Mouse (Mus musculus) intestine, postnatal 0 days (tissue): ENCODE data around the gene Trim71. TPM values are rescaled to one million over a fixed set of nuclear protein-coding genes. Genes with fewer than 3 reads are reported as not detected.
A peak's percentile ranks its signal among the peaks of the same experiment; 100 is the strongest.

Experiments used
- ATAC-seq: fragments of 200-750 bp; cut with Nextera tagmentation; 2 replicates; pipeline ENCODE4 v1.8.0; 2017; ENCODE audit warnings: mild to moderate bottlenecking, moderate TSS enrichment, moderate library complexity
- H3K27ac ChIP-seq: fragments of 300-500 bp; sonication (generic); 2 replicates; pipeline ENCODE4 v1.5.1; 2014; ENCODE audit warnings: mild to moderate bottlenecking, low read depth, low read length, moderate library complexity
- H3K27me3 ChIP-seq: fragments of 300-500 bp; sonication (generic); replicated peaks from 2 replicates; pipeline ENCODE4 v1.6.1; 2014; ENCODE audit warnings: low read length, mixed read lengths; ENCODE audit not compliant: control insufficient read depth, insufficient read depth
- H3K36me3 ChIP-seq: fragments of 300-500 bp; sonication (generic); 2 replicates; pipeline ENCODE4 v1.6.1; 2014; ENCODE audit warnings: mild to moderate bottlenecking, moderate library complexity; ENCODE audit not compliant: control insufficient read depth, insufficient read depth
- H3K4me1 ChIP-seq: fragments of 300-500 bp; sonication (generic); replicated peaks from 2 replicates; pipeline ENCODE4 v1.6.1; 2014; ENCODE audit warnings: antibody characterized with exemption, low read length, mixed read lengths; ENCODE audit not compliant: control insufficient read depth, insufficient read depth
- H3K4me2 ChIP-seq: fragments of 300-500 bp; sonication (generic); replicated peaks from 2 replicates; pipeline ENCODE4 v1.6.1; 2014; ENCODE audit warnings: low read depth, mild to moderate bottlenecking, moderate library complexity
- H3K4me3 ChIP-seq: fragments of 300-500 bp; sonication (generic); 2 replicates; pipeline ENCODE4 v1.5.1; 2014; ENCODE audit warnings: low read depth, low read length
- H3K9ac ChIP-seq: fragments of 300-500 bp; sonication (generic); 2 replicates; pipeline ENCODE4 v1.6.1; 2014; ENCODE audit warnings: mild to moderate bottlenecking, low read depth, low read length
- H3K9me3 ChIP-seq: fragments of 300-500 bp; sonication (generic); 2 replicates; pipeline ENCODE4 v1.6.1; 2016; ENCODE audit warnings: mixed run types; ENCODE audit not compliant: control insufficient read depth
- CTCF ChIP-seq: sonication (generic); IDR thresholded peaks from 2 replicates; pipeline ENCODE4 v1.5.1; 2016; ENCODE audit warnings: low read depth, mild to moderate bottlenecking, control low read depth, antibody characterized with exemption, moderate library complexity
- WGBS: fragments of 180-500 bp; shearing (Covaris S2); extraction: QIAGEN DNeasy Blood & Tissue Kit; methylation state at CpG from one replicate; pipeline ENCODE4 v1.1.7; 2014; 5-methylcytosine and 5-hydroxymethylcytosine counted together
- polyA plus RNA-seq: library from polyadenylated mRNA; unstranded; fragments of >200 nt; fragmentation: Nextera tagmentation; extraction: Ambion mirVana; gene quantifications from 2 replicates; pipeline ENCODE4 v1.2.1, GENCODE M21; 2015

The Trim71 gene
- polyA plus RNA-seq, 1 experiment from 2014 or later, result 1.5 TPM

DNA sequence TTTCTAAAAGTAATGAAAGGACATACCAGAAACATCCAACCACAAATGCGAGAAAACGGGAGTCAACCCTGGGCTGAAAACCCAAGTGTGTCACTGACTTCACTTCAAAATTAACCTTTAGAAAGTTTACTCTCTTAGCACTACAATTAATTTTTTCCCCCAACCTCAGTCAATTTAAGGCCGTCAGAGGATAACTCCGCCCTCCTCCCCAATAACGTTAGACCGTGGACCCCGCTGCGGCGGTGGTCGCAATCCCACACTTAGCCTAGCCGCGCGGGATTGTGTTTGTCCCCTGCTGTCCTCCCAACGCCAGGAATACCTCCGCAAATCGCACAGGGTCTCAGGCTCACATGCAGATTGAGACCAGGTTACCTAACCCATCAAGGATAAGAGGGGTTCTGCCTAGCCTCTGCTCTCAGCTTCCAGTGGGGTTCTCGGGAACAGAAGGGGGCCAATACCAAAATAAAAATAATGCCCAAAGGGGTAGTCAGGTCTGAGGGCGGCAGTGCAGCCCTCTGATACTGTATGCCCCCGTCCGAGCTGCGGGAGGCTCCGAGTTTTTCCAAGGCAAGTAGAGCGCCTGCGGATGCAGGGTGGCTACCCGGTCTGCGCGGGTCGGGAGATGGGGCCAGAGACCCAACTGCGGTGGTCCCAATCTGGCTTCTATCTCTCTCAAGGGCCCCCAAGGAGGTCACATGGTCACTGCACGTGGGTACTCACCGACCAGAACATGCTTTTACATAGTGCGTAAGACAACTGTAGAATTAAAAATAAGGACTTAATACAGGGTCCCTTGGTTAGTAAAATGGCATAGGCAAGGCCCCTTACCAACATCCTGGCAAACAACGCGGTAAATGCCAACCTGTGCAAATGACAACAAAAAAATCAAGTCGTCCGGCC is 3.1 kb downstream of the Trim71 start:
- Histone ChIP-seq H3K27me3 (peaks cover 21% of the 10 kb centered on the region), H3K9me3 (no peaks in the 10 kb centered on the region), H3K4me1 (no peaks in the 10 kb centered on the region; the same call in 1 of the 2 replicates), H3K4me3 (peak overlapping the region; percentile 68), H3K27ac (no peak overlapping the region), H3K9ac (0 out of 2 replicates have a peak overlapping the region, but pooled peaks have one; percentile 31), H3K4me2 (peak overlapping the region; percentile 92), H3K36me3 (no peaks in the 10 kb centered on the region)
- whole genome bisulfite sequencing, result 3% methylated on average over 36 of the region's 36 CpGs
- no peak for TF ChIP-seq CTCF
- ATAC-seq, result no peak

DNA sequence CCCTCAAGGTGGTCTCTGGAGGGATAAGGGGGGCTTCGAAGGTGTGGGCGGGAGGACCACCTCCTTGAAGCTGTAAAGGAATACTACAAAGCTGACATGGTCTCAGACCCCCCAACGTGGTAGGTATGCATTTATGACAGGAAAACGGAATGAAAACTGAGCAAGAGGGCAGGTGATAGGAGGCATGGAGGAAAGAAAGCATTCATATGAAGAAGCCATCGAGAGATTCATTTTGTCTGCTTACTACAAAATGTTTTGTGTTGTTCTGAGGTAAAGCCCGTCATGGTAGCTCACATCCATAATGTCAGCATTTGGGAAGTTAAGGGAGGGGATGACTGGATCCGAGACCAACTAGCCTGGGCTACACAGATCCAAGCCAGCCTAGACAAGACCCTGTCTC is 4.0 kb downstream of the Trim71 start:
- no peaks in the 10 kb centered on the region for H3K36me3 ChIP-seq
- H3K4me2 ChIP-seq, result peak overlapping the region; percentile 92
- no peaks in the 10 kb centered on the region; the same call in none of the 2 replicates for H3K4me1 ChIP-seq
- no peak for TF ChIP-seq CTCF
- peaks cover 21% of the 10 kb centered on the region for H3K27me3 ChIP-seq
- H3K4me3 ChIP-seq, result peak overlapping the region; percentile 68
- H3K9me3 ChIP-seq, result no peaks in the 10 kb centered on the region
- ATAC-seq, result no peak
- no peak overlapping the region for H3K27ac ChIP-seq
- no peak overlapping the region for H3K9ac ChIP-seq
- 14% methylated on average over 7 of the region's 7 CpGs for WGBS

DNA sequence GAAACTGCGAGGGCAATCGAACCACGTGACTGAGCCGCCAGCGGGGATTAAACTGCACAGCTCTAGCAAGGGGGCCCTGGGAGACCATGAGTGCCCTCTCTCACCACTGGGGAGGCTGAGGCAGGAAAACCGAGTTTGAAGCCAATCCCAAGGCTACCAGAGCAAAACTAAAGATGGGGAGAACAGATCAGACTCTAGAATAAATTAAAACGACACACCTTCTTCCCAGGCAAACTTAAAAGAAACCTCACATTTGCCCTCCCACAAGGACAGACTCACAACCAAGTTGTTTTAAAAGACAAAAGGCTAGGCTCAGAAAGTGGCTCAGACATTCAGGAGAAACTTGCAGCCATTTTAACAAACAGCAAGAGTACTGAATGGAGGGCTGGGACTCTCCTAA is 7.1 kb downstream of the Trim71 start:
- H3K9me3 ChIP-seq, result no peaks in the 10 kb centered on the region
- no peak overlapping the region for H3K9ac ChIP-seq
- H3K4me2 ChIP-seq, result peak overlapping the region; percentile 56
- no peaks in the 10 kb centered on the region; the same call in none of the 2 replicates for H3K4me1 ChIP-seq
- H3K27me3 ChIP-seq, result peaks cover 10% of the 10 kb centered on the region
- no peak overlapping the region for H3K4me3 ChIP-seq
- no peaks in the 10 kb centered on the region for H3K36me3 ChIP-seq
- no peak for ATAC-seq
- no peak overlapping the region for H3K27ac ChIP-seq
- no peak for TF ChIP-seq CTCF
- WGBS, result 13% methylated on average over 7 of the region's 7 CpGs

DNA sequence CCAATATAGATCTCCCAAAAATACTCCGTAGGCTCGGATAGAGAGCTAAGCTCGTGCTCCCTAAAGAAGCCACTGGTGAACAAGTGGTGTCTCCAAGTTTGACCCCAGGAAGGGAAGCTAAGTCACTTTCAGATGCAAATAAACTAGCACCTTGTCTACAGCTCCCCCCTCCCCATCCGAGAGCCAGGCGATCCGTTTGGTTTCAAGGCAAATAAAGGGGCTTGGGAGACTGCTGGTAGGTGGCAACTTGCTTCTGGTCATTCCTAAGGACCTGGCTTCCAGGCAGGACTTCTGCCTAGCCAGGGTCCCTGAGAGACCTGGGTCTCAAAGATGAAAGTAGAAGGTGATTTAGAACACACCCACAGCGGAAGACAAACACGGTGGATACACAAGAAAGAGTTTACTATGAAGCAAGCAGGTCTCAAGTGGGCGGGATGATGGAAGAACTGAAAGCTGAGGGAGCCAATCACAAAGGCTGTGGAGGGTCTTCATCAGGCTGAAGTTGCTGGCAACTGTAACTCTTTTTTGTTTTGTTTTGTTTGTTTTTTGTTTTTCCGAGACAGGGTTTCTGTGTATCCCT is 7.8 kb downstream of the Trim71 start:
- H3K4me1 ChIP-seq, result no peaks in the 10 kb centered on the region; the same call in none of the 2 replicates
- no peaks in the 10 kb centered on the region for H3K9me3 ChIP-seq
- WGBS, result 36% methylated on average over 10 of the region's 10 CpGs
- peak overlapping the region; percentile 56 for H3K4me2 ChIP-seq
- no peaks in the 10 kb centered on the region for H3K36me3 ChIP-seq
- H3K27me3 ChIP-seq, result peaks cover 8% of the 10 kb centered on the region; the same call in 1 of the 2 replicates
- no peak for TF ChIP-seq CTCF
- H3K4me3 ChIP-seq, result peak overlapping the region; percentile 9; the same call in 1 of the 2 replicates
- no peak overlapping the region for H3K27ac ChIP-seq
- H3K9ac ChIP-seq, result no peak overlapping the region
- ATAC-seq, result no peak

DNA sequence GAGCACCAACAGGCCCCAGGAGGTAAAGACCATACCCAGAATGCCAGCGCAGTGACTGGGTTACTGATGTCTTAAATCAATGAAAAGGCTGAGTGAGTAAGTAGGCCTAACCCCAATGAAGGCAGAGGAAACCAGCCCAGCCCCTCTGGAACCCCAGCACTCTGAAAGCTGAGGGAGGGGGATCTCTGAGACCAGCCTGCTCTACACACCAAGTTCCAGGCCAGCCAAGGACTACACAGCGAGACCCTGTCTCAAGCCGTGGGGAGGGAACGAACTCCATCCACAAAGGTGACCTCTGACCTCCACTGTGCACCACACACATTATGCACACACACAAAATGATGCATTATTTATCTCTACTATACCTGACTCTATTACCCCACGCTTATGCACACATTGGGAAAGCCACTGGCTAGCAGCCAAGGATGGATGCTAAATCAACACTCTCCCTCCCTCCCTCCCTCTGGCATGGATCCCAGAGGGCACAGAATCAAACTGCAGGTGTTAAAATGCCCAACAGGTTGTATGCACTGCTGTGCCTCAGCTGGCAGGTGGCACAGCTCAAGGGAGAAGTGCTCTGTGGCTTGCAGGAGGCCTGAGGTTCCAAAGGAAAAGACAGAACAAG is 9.7 kb downstream of the Trim71 start:
- H3K4me3 ChIP-seq, result no peak overlapping the region
- H3K9ac ChIP-seq, result no peak overlapping the region
- H3K27ac ChIP-seq, result no peak overlapping the region
- H3K4me1 ChIP-seq, result no peaks in the 10 kb centered on the region; the same call in none of the 2 replicates
- H3K9me3 ChIP-seq, result no peaks in the 10 kb centered on the region
- peak; percentile 34; the same call in 1 of the 2 replicates for TF ChIP-seq CTCF
- no peaks in the 10 kb centered on the region for H3K36me3 ChIP-seq
- no peak overlapping the region for H3K4me2 ChIP-seq
- H3K27me3 ChIP-seq, result no peaks in the 10 kb centered on the region
- peak; percentile 88 for ATAC-seq
- WGBS, result 36% methylated on average over 5 of the region's 5 CpGs

DNA sequence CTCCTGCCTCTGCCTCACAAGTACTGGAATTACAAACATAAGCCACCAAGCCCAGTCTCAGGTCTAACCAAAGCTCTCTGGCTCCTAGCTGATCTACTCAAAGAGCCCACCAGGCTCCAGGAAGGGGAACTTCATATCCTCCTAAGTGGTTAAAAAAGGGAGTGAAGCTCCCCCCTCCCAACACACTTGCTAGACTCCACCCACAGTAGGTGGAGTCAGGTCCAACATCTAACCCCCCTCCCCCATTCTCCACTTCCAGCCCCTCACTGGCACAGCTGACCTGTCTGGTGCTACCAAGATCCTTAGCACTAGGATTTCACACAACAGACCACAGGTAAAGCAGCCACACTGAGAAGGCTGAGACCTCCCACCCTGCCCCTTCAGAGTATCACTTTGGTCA is 10.3 kb downstream of the Trim71 start:
- H3K27me3 ChIP-seq, result no peaks in the 10 kb centered on the region
- no peaks in the 10 kb centered on the region for H3K9me3 ChIP-seq
- no peak overlapping the region for H3K9ac ChIP-seq
- H3K4me1 ChIP-seq, result no peaks in the 10 kb centered on the region; the same call in none of the 2 replicates
- H3K4me3 ChIP-seq, result no peak overlapping the region
- no peak overlapping the region for H3K27ac ChIP-seq
- H3K4me2 ChIP-seq, result no peak overlapping the region
- no peaks in the 10 kb centered on the region for H3K36me3 ChIP-seq
- no peak for ATAC-seq
- no peak for TF ChIP-seq CTCF
